Mouse (Mus musculus) E14TG2a.4 (cell line): ENCODE measurements around the gene Id2.

Experiments used
- CTCF ChIP-seq: conservative IDR thresholded peaks from 2 replicates; pipeline ENCODE4 v1.5.1; 2014; ENCODE audit warnings: low read length
- POU5F1 ChIP-seq: IDR thresholded peaks from 2 replicates; pipeline ENCODE4 v1.6.1; 2014; ENCODE audit warnings: low read length, borderline replicate concordance

DNA sequence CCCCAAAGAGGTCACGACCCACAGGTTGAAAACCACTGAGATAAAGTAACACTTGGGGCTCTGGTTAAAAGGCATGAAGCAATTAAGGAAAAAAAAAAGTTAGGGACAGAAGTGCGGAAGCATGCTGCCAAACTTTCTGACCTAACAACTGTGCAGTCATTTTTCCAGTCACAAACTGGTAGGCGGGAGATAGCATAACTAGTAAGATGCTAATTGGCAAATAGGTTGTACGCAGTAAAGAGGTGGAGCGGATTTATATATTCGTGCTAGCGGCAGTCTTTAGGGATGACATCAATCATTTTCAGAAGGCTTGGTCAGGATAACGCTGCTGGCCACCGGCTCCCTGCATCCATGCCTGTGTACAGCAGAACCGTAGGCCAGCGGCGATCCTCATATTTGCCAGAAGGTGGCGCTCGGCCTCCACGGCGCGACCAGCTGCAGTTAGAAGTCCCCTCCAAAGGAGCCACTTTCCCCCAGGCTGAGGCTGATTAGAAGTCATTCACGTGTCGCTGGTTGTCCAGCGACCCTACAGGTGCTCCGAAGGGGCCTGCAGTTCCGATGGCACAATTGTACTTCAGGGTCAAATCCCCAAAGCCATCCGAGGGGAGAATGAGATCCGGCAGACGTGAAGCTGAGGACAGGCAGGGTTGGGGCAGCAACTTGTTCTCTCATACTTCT is 4.8 kb downstream of the Id2 start:
- TF ChIP-seq CTCF (peak; percentile 86), POU5F1 (no peak)
